12 mouse cellular contexts compared by ENCODE assay signal in genomic region chr14:121338819-121339573, GRCm38 (mm10). TPM values are rescaled to one million over a fixed set of nuclear protein-coding genes. Genes with fewer than 3 reads are reported as not detected.
DNase-seq lines count a peak whose midpoint lies in the region; ATAC-seq and TF ChIP-seq lines count a peak whose summit lies in the region.
"Had no signal": no experiment of that assay in that cellular context is flagged by ENCODE, and none has a peak within 500 bp of the region (broad histone marks: within the 10 kb centered on the region; RNA-seq: fewer than 3 reads in every experiment).

No protein-coding gene starts in this region.

- intact Hi-C loops in left cerebral cortex, postnatal 36 days (cut with DNase I): no loop called here

- H3K27ac ChIP-seq in heart, embryonic 14.5 days (replicated peaks in 1 of 2; ENCODE audit: control insufficient read depth in 1 of 2, insufficient read depth in 1 of 2, low read depth in 2 of 2, low read length in 2 of 2): peak overlapping the region; percentile 12 to 26; a peak in 2 of 4 replicates
- peak overlapping the region; percentile 32; the same call in 1 of the 2 replicates for H3K27ac ChIP-seq in lung, embryonic 16.5 days (ENCODE audit: low read length)
- H3K27ac ChIP-seq in kidney, postnatal 0 days: peak overlapping the region; percentile 51; the same call in 1 of the 2 replicates
- H3K27ac ChIP-seq in midbrain, postnatal 0 days (ENCODE audit: low read depth, low read length): no peak overlapping the region
- H3K27ac ChIP-seq: embryonic facial prominence, embryonic 13.5 days; left cerebral cortex, adult 2 months had no signal

- H3K4me1 ChIP-seq in heart, embryonic 14.5 days (ENCODE audit: control insufficient read depth in 2 of 2, insufficient read depth in 2 of 2, low read length in 2 of 2): peaks cover 42 to 69% of the 10 kb centered on the region in 2 experiments
- H3K4me1 ChIP-seq in lung, embryonic 16.5 days (replicated peaks; ENCODE audit: control insufficient read depth, insufficient read depth, low read length): peaks cover 27% of the 10 kb centered on the region
- peaks cover 27% of the 10 kb centered on the region for H3K4me1 ChIP-seq in kidney, postnatal 0 days (replicated peaks; ENCODE audit: insufficient read depth, low read length)
- H3K4me1 ChIP-seq in midbrain, postnatal 0 days (ENCODE audit: insufficient read depth, low read length): no peaks in the 10 kb centered on the region

- no peaks in the 10 kb centered on the region for H3K9me3 ChIP-seq in heart, embryonic 14.5 days (ENCODE audit: control insufficient read depth, low read length)
- H3K9me3 ChIP-seq in lung, embryonic 16.5 days (ENCODE audit: control insufficient read depth, low read length): no peaks in the 10 kb centered on the region
- no peaks in the 10 kb centered on the region for H3K9me3 ChIP-seq in kidney, postnatal 0 days (replicated peaks; ENCODE audit: low read length)
- H3K9me3 ChIP-seq in midbrain, postnatal 0 days (ENCODE audit: low read length): no peaks in the 10 kb centered on the region
- H3K9me3 ChIP-seq: embryonic facial prominence, embryonic 13.5 days had no signal

- no peak overlapping the region for H3K9ac ChIP-seq in heart, embryonic 14.5 days (ENCODE audit: low read length)
- H3K9ac ChIP-seq in lung, embryonic 16.5 days (ENCODE audit: low read length): no peak overlapping the region
- H3K9ac ChIP-seq in kidney, postnatal 0 days (ENCODE audit: low read depth, low read length): no peak overlapping the region
- H3K9ac ChIP-seq in midbrain, postnatal 0 days (replicated peaks; ENCODE audit: low read length, poor library complexity, severe bottlenecking): no peak overlapping the region
- H3K9ac ChIP-seq: embryonic facial prominence, embryonic 13.5 days had no signal

- WGBS in heart, embryonic 14.5 days: 57% methylated on average over 18 of the region's 18 CpGs
- WGBS in lung, embryonic 16.5 days: 51% methylated on average over 18 of the region's 18 CpGs
- WGBS in kidney, postnatal 0 days: 48% methylated on average over 18 of the region's 18 CpGs
- WGBS in midbrain, postnatal 0 days: 71% methylated on average over 18 of the region's 18 CpGs

- H3K36me3 ChIP-seq in heart, embryonic 14.5 days (ENCODE audit: control insufficient read depth, insufficient read depth, low read length): peaks cover 26% of the 10 kb centered on the region
- peaks cover 17% of the 10 kb centered on the region for H3K36me3 ChIP-seq in lung, embryonic 16.5 days (ENCODE audit: control insufficient read depth, insufficient read depth, low read length)
- H3K36me3 ChIP-seq in kidney, postnatal 0 days (ENCODE audit: insufficient read depth, low read length): peaks cover 25% of the 10 kb centered on the region; the same call in 1 of the 2 replicates
- peaks cover 5% of the 10 kb centered on the region for H3K36me3 ChIP-seq in midbrain, postnatal 0 days (ENCODE audit: insufficient read depth, low read length)

- H3K4me2 ChIP-seq in heart, embryonic 14.5 days (ENCODE audit: low read length): no peak overlapping the region
- no peak overlapping the region for H3K4me2 ChIP-seq in lung, embryonic 16.5 days (ENCODE audit: low read depth, low read length)
- H3K4me2 ChIP-seq in kidney, postnatal 0 days (ENCODE audit: low read length): no peak overlapping the region
- H3K4me2 ChIP-seq in midbrain, postnatal 0 days (ENCODE audit: low read depth, low read length, poor library complexity, severe bottlenecking): no peak overlapping the region
- H3K4me2 ChIP-seq: embryonic facial prominence, embryonic 13.5 days had no signal

- H3K27me3 ChIP-seq in heart, embryonic 14.5 days (ENCODE audit: control insufficient read depth, insufficient read depth, low read length): no peaks in the 10 kb centered on the region
- no peaks in the 10 kb centered on the region for H3K27me3 ChIP-seq in lung, embryonic 16.5 days (ENCODE audit: control insufficient read depth, insufficient read depth, low read depth, low read length)
- no peaks in the 10 kb centered on the region for H3K27me3 ChIP-seq in kidney, postnatal 0 days (ENCODE audit: insufficient read depth, low read length)
- H3K27me3 ChIP-seq in midbrain, postnatal 0 days (ENCODE audit: insufficient read depth, low read length): no peaks in the 10 kb centered on the region
- H3K27me3 ChIP-seq: embryonic facial prominence, embryonic 13.5 days had no signal

- no peak for DNase-seq in heart, postnatal 4 days
- no peak for DNase-seq in lung, postnatal 14 days
- DNase-seq in kidney, postnatal 0 days (ENCODE audit: low spot score): peak; percentile 70
- DNase-seq in midbrain, postnatal 0 days (ENCODE audit: low spot score): peak; percentile 22
- no peak for DNase-seq in left cerebral cortex, postnatal 36 days (ENCODE audit: low spot score in 2 of 2)
- no peak for DNase-seq in cerebellum, adult 11 months
- DNase-seq: right cerebral cortex, adult 18-20 months had no signal

- H3K4me3 ChIP-seq in heart, embryonic 14.5 days (ENCODE audit: control insufficient read depth in 1 of 2, insufficient read depth in 1 of 2, low read depth in 1 of 2, low read length in 2 of 2): no peak overlapping the region
- no peak overlapping the region for H3K4me3 ChIP-seq in lung, embryonic 16.5 days (ENCODE audit: low read length)
- no peak overlapping the region for H3K4me3 ChIP-seq in kidney, postnatal 0 days (replicated peaks; ENCODE audit: low read depth, low read length)
- H3K4me3 ChIP-seq in midbrain, postnatal 0 days (ENCODE audit: low read depth, low read length): no peak overlapping the region
- H3K4me3 ChIP-seq: embryonic facial prominence, embryonic 13.5 days; left cerebral cortex, adult 2 months had no signal

- no peak for ATAC-seq in heart, embryonic 14.5 days (ENCODE audit: insufficient number of reproducible peaks, insufficient read depth, low FRiP score, low read depth)
- ATAC-seq in lung, embryonic 16.5 days (ENCODE audit: low read depth): peak; percentile 82
- ATAC-seq in kidney, postnatal 0 days (replicated peaks; ENCODE audit: low FRiP score, low read depth): peak; percentile 45
- no peak for ATAC-seq in midbrain, postnatal 0 days (ENCODE audit: low FRiP score)
- ATAC-seq: inflammation-experienced regulatory T-cells, adult 6 months had no signal

- no peak for TF ChIP-seq CTCF in kidney, postnatal 0 days (IDR thresholded peaks at IDR 0.05; ENCODE audit: low read depth)
- no peak for TF ChIP-seq CTCF in midbrain, postnatal 0 days (IDR thresholded peaks at IDR 0.05)

RNA-seq across cellular contexts. Expression of gene Stk24, which starts 40.8 kb away (rescaled TPM):
- 45.2 and 48.9 TPM in 2 replicates for polyA plus RNA-seq in heart, embryonic 14.5 days (2014; fragmentation: Nextera tagmentation; extraction: Ambion mirVana)
- total RNA-seq in heart, postnatal 4 days (2021): 10 to 100 TPM; 84.8 to 93.5 TPM
- 33.8 and 35.9 TPM in 2 replicates for polyA plus RNA-seq in lung, embryonic 16.5 days (2015; fragmentation: Nextera tagmentation; extraction: Ambion mirVana)
- polyA plus RNA-seq in kidney, postnatal 0 days (2015; fragmentation: Nextera tagmentation; extraction: Ambion mirVana): 33.2 and 36.6 TPM in 2 replicates
- 19.5 and 22.3 TPM in 2 replicates for total RNA-seq in midbrain, postnatal 0 days (2014; rRNA removed)
- polyA plus RNA-seq in midbrain, postnatal 0 days (2015; fragmentation: Nextera tagmentation; extraction: Ambion mirVana): 9.8 and 12.8 TPM in 2 replicates
- total RNA-seq in left cerebral cortex, postnatal 36 days (2021): 10 to 100 TPM; 59.9 to 60.6 TPM

Comparison
In these comparisons a context has a peak if more than half of its experiments do, and no peak if none do; other contexts are left out.
1. ATAC-seq: peak in lung, embryonic 16.5 days (single experiment) and kidney, postnatal 0 days (single experiment); none in heart, embryonic 14.5 days (single experiment) and midbrain, postnatal 0 days (single experiment).
2. DNase-seq: peak in kidney, postnatal 0 days (single experiment) and midbrain, postnatal 0 days (single experiment); none in heart, postnatal 4 days (single experiment), lung, postnatal 14 days (single experiment), left cerebral cortex, postnatal 36 days (0 of 2) and cerebellum, adult 11 months (single experiment).